Mouse (Mus musculus): ENCODE data around the gene Ptpn1. TPM values are rescaled to one million over a fixed set of nuclear protein-coding genes. Genes with fewer than 3 reads are reported as not detected.
A peak's percentile ranks its signal among the peaks of the same experiment; 100 is the strongest.

The Ptpn1 gene
- total and polyA plus RNA-seq, 3 experiments, result 69.8 to 131 (median 77.6) TPM

DNA sequence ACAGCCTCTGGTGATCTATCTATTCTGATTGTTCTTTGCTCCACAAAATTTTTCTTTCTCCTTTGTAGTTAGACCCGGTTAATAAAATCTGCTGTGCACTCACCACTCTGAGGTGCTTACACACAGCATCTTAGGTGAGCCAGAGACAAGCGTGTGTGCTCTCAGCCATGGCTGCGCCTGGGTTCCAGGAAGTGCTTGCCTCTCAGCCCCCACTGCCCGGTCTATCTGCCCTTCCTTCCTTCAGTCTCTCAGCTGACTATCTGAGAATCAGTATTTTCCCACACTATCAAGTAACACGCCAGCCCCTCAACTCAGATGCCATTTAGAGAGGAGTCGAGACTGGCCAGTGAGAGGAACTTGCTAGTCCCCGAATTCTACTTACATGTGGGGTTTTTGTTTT lies 28.1 kb downstream of the Ptpn1 start (continued):
- TF ChIP-seq TCF12 (IDR thresholded peaks at IDR 0.05; ENCODE audit: low read depth, low read length) (no peak), CHD1 (IDR thresholded peaks at IDR 0.05; ENCODE audit: low read depth, low read length) (no peak; the same call in 1 of the 2 replicates), ZC3H11A (IDR thresholded peaks at IDR 0.05; ENCODE audit: low read depth, low read length) (no peak), ELF1 (IDR thresholded peaks at IDR 0.05; ENCODE audit: low read depth, low read length) (peak; percentile 86), HCFC1 (IDR thresholded peaks at IDR 0.05; ENCODE audit: low read depth, low read length) (no peak), PAX5 (IDR thresholded peaks at IDR 0.05; ENCODE audit: low read length) (no peak), KAT2A (IDR thresholded peaks at IDR 0.05; ENCODE audit: insufficient replicate concordance, low read length) (no peak), IRF4 (IDR thresholded peaks at IDR 0.05; ENCODE audit: low read depth, low read length) (no peak), EP300 (IDR thresholded peaks at IDR 0.05; ENCODE audit: low read length) (no peak), MAFK (IDR thresholded peaks at IDR 0.05; ENCODE audit: insufficient replicate concordance, low read length) (0 out of 2 replicates have a peak, but pooled peaks have one; percentile 11), SMC3 (IDR thresholded peaks at IDR 0.05; ENCODE audit: low read depth, low read length) (no peak), USF2 (conservative IDR thresholded peaks at IDR 0.05; ENCODE audit: low read depth, low read length) (no peak), E2F4 (IDR thresholded peaks at IDR 0.05; ENCODE audit: insufficient replicate concordance, low read depth, low read length) (no peak), ETS1 (conservative IDR thresholded peaks at IDR 0.05; ENCODE audit: low read depth, low read length) (peak; percentile 56), MAZ (IDR thresholded peaks at IDR 0.05; ENCODE audit: low read depth, low read length) (peak; percentile 41; the same call in 1 of the 2 replicates), BHLHE40 (IDR thresholded peaks at IDR 0.05; ENCODE audit: low read depth, low read length) (0 out of 2 replicates have a peak, but pooled peaks have one; percentile 0), CTCF (conservative IDR thresholded peaks at IDR 0.05 in 1 of 2, IDR thresholded peaks at IDR 0.05 in 1 of 2; ENCODE audit: low read depth in 2 of 2, low read length in 2 of 2) (no peak), RAD21 (IDR thresholded peaks at IDR 0.05; ENCODE audit: low read depth, low read length) (no peak)

DNA sequence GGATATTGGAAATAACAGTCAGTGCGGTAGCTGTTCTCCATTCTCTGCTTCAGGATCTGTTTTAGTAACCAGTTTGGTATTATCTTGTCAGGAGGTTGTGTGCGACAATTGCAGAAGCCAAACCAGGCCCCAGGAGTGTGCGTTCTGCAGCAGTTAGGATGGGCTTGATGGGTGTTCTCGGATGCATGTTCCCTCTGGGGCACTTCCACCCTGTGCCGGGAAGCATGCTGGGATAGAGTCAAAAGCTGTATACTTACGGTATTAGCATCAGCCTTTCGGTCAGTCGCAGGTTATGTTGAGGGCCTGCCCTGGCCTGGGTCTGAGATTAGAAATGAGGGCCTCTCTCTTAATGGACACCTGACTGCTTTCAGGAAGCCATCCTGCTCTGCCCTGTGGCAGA lies 28.7 kb downstream of the Ptpn1 start:
- H3K4me3 ChIP-seq (replicated peaks in 1 of 3; ENCODE audit: low read depth in 2 of 3, low read length in 2 of 3, poor library complexity in 1 of 3), result no peak overlapping the region
- peak overlapping the region; percentile 99 for H3K27ac ChIP-seq (ENCODE audit: insufficient read depth, low read depth)
- H3K27me3 ChIP-seq (replicated peaks), result no peaks in the 10 kb centered on the region
- H3K4me2 ChIP-seq (ENCODE audit: insufficient read depth, low read depth, poor library complexity, severe bottlenecking), result peak overlapping the region; percentile 97
- DNase-seq (ENCODE audit: extremely low read depth), result no peak
- H3K4me1 ChIP-seq (ENCODE audit: control insufficient read depth in 1 of 2, insufficient read depth in 2 of 2), result peaks cover 52 to 86% of the 10 kb centered on the region in 2 experiments
- in situ Hi-C loops (cut with MboI; ENCODE audit: low pct_ligation_motif_present, low pct_unique_long_range_greater_than_20kb, low sequenced_read_pairs) (loop anchor here (10.0 kb wide), 1 partner anchor 56 kb away; no protein-coding TSS in a partner anchor), dilution Hi-C loops (cut with MboI; ENCODE audit: extremely low pct_ligation_motif_present, extremely low pct_unique_long_range_greater_than_20kb, low sequenced_read_pairs) (no loop called here)
- peaks cover 28 to 61% of the 10 kb centered on the region in 2 experiments for H3K36me3 ChIP-seq (replicated peaks in 1 of 2; ENCODE audit: control insufficient read depth in 1 of 2, insufficient read depth in 1 of 2, low read length in 1 of 2)
- TF ChIP-seq MXI1 (IDR thresholded peaks at IDR 0.05; ENCODE audit: low read depth, low read length) (no peak), POLR2AphosphoS2 (IDR thresholded peaks at IDR 0.05; ENCODE audit: low read depth, low read length) (no peak), JUN (IDR thresholded peaks at IDR 0.05; ENCODE audit: insufficient read depth, low read depth, low read length) (no peak), SIN3A (IDR thresholded peaks at IDR 0.05; ENCODE audit: low read length) (0 out of 2 replicates have a peak, but pooled peaks have one; percentile 1)
- no peak overlapping the region; the same call in 1 of the 2 replicates for H3K9ac ChIP-seq (ENCODE audit: insufficient read depth, low read depth)
- peaks cover 69% of the 10 kb centered on the region for H3K79me2 ChIP-seq (replicated peaks; ENCODE audit: control insufficient read depth, extremely low read depth, insufficient read depth, poor library complexity, severe bottlenecking)
- no peaks in the 10 kb centered on the region for H3K9me3 ChIP-seq (replicated peaks; ENCODE audit: low read length)

Measured in CH12.LX (cell line).